Mouse (Mus musculus): ENCODE measurements around the gene Plod2. TPM values are rescaled to one million over a fixed set of nuclear protein-coding genes. Genes with fewer than 3 reads are reported as not detected.

Plod2 gene
- polyA plus RNA-seq, 1 experiment from 2014 or later = 44.9 TPM

DNA sequence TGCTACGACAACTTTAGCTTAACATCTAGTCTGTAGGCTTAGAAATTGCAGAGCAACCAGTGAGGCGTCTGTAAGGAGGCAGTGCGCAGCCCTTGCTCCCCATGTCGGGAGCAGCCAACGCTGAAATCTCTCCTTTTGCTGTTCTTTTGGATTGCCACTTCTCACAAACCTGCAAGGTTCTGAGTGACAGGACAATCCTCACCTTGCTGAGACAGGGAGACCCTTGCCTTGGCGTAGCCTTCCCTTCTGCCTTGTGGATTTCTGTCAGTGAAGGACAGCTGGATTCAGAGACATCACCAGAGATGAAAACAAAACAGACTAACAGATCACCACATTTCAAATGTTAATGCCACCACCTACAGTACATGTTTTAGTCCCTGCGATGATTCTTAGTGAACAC, 5.8 kb downstream of the Plod2 start:
- Histone ChIP-seq H3K27me3 (ENCODE audit: control insufficient read depth, insufficient read depth, low read length) (no peaks in the 10 kb centered on the region), H3K4me1 (ENCODE audit: control insufficient read depth, insufficient read depth, low read length) (peaks cover 26% of the 10 kb centered on the region; the same call in 1 of the 2 replicates), H3K4me2 (replicated peaks; ENCODE audit: low read depth, low read length) (no peak overlapping the region), H3K9ac (replicated peaks; ENCODE audit: low read depth, low read length) (no peak overlapping the region), H3K36me3 (ENCODE audit: control insufficient read depth, insufficient read depth, low read length) (peaks cover 8% of the 10 kb centered on the region), H3K4me3 (ENCODE audit: low read depth, low read length) (no peak overlapping the region), H3K27ac (ENCODE audit: low read length) (no peak overlapping the region), H3K9me3 (ENCODE audit: control insufficient read depth, low read depth, low read length) (no peaks in the 10 kb centered on the region)
- 88% methylated on average over 7 of the region's 7 CpGs for WGBS
- no peak for ATAC-seq (ENCODE audit: insufficient number of reproducible peaks, insufficient read depth, low FRiP score, low read depth)

DNA sequence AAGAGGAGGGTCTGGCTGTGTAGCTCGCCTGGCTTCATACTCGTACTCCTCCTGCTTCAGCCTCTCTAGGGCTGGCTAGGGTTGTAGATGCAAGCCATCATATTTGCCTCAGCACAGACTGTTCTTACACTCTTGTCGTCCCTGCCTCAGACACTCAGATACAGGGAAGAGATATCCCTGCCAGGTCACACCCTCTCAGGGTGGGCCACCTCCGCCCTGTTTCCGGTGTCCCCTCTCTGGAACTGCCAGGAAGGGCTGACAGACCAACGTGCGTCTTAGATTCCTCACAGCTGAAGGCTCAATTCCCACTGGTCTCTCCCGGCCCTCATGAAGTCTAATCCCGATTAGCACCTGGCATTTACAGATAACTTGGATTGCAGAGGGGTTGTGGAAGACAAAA, 6.6 kb downstream of the Plod2 start:
- peaks cover 26% of the 10 kb centered on the region; the same call in 1 of the 2 replicates for H3K4me1 ChIP-seq (ENCODE audit: control insufficient read depth, insufficient read depth, low read length)

DNA sequence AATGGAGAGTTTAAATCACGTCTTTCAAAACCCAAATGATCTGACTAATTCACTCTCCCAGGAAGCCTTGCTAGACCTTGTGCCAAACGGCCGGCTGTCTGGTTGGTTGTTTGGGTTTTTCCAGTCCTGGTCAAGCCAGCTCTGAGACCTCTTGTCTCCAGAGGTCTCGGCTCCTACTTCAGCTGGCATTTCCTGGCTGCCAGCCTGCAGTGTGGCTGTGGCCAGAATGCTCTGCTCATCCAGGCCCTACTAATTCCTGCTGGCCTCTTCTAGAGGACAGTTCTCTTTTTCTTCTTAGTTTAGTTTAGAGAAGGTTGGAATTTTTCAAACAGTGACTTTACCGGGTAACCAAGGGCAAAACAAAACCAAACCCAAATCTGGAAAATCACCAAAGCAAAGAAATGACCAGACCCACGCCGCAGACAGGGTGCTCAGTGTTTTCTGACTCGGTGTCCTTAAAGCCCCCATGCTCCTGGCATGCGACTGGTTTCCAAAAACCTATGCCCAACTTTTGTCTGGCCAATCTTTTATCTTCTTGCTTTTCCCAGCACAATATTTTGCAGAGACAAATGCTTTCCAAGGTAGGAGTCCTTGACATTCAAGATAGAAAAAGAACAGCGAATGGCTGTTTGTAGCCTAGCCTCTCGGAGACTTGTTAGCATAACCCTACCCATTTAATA, 7.9 kb downstream of the Plod2 start:
- Histone ChIP-seq H3K4me1 (ENCODE audit: control insufficient read depth, insufficient read depth, low read length) (peaks cover 18% of the 10 kb centered on the region), H3K36me3 (ENCODE audit: control insufficient read depth, insufficient read depth, low read length) (peaks cover 8% of the 10 kb centered on the region), H3K9me3 (ENCODE audit: control insufficient read depth, low read depth, low read length) (no peaks in the 10 kb centered on the region), H3K27ac (ENCODE audit: low read length) (no peak overlapping the region), H3K4me2 (replicated peaks; ENCODE audit: low read depth, low read length) (no peak overlapping the region), H3K4me3 (ENCODE audit: low read depth, low read length) (no peak overlapping the region), H3K27me3 (ENCODE audit: control insufficient read depth, insufficient read depth, low read length) (no peaks in the 10 kb centered on the region), H3K9ac (replicated peaks; ENCODE audit: low read depth, low read length) (no peak overlapping the region)
- WGBS = 76% methylated on average over 11 of the region's 11 CpGs
- ATAC-seq (ENCODE audit: insufficient number of reproducible peaks, insufficient read depth, low FRiP score, low read depth) = no peak

More for the DNA sequence above, 6.6 kb downstream of the Plod2 start:
- ATAC-seq (ENCODE audit: insufficient number of reproducible peaks, insufficient read depth, low FRiP score, low read depth) = no peak
- Histone ChIP-seq H3K27ac (ENCODE audit: low read length) (no peak overlapping the region), H3K27me3 (ENCODE audit: control insufficient read depth, insufficient read depth, low read length) (no peaks in the 10 kb centered on the region), H3K36me3 (ENCODE audit: control insufficient read depth, insufficient read depth, low read length) (peaks cover 8% of the 10 kb centered on the region), H3K9me3 (ENCODE audit: control insufficient read depth, low read depth, low read length) (no peaks in the 10 kb centered on the region), H3K9ac (replicated peaks; ENCODE audit: low read depth, low read length) (no peak overlapping the region), H3K4me2 (replicated peaks; ENCODE audit: low read depth, low read length) (no peak overlapping the region), H3K4me3 (ENCODE audit: low read depth, low read length) (no peak overlapping the region)
- WGBS = 74% methylated on average over 9 of the region's 9 CpGs

DNA sequence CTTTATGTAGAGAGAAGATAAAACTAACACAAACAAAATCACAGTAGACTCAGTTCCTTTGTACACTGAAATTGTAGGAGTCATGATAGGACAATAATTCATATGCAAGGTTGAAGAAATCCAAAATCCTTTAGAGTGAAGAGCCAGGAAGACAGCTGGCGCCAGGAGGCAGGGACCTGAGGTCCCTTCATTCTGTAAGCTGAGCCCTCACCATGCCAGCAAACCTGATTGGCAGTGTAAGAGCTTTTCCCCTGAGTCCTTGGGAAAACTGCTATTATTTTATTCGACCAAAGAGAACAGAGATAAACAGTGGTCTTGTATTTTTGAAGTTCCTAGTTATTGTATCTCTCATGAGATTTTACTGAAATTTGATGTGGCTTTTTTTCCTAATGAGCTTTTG, 9.0 kb downstream of the Plod2 start:
- Histone ChIP-seq H3K27ac (ENCODE audit: low read length) (no peak overlapping the region), H3K4me2 (replicated peaks; ENCODE audit: low read depth, low read length) (no peak overlapping the region), H3K27me3 (ENCODE audit: control insufficient read depth, insufficient read depth, low read length) (no peaks in the 10 kb centered on the region), H3K9me3 (ENCODE audit: control insufficient read depth, low read depth, low read length) (no peaks in the 10 kb centered on the region), H3K4me1 (ENCODE audit: control insufficient read depth, insufficient read depth, low read length) (peaks cover 16% of the 10 kb centered on the region), H3K4me3 (ENCODE audit: low read depth, low read length) (no peak overlapping the region), H3K9ac (replicated peaks; ENCODE audit: low read depth, low read length) (no peak overlapping the region), H3K36me3 (ENCODE audit: control insufficient read depth, insufficient read depth, low read length) (peaks cover 8% of the 10 kb centered on the region)
- no peak for ATAC-seq (ENCODE audit: insufficient number of reproducible peaks, insufficient read depth, low FRiP score, low read depth)
- 58% methylated on average over 2 of the region's 2 CpGs for WGBS

DNA sequence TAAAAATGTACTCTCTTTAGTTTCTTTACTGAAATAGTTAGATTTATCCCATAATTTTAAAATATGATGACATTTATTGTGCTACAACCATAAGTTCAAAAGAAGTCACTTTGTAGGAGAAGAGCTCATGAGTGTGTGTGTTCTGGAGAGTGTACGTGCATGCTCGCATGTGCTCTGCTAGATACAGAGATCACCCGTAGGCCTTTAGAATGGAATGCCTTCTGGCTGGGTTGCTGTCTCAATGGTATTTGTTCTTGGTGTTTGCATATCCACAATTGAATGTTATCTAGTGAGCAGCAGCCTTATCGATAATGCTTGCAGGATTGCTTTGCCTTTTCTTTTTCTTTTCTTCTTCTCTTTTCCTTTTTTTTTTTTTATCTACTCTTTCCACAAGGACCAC, 9.6 kb downstream of the Plod2 start:
- H3K4me3 ChIP-seq (ENCODE audit: low read depth, low read length) = no peak overlapping the region
- no peaks in the 10 kb centered on the region for H3K9me3 ChIP-seq (ENCODE audit: control insufficient read depth, low read depth, low read length)
- H3K4me1 ChIP-seq (ENCODE audit: control insufficient read depth, insufficient read depth, low read length) = peaks cover 10% of the 10 kb centered on the region
- no peak for ATAC-seq (ENCODE audit: insufficient number of reproducible peaks, insufficient read depth, low FRiP score, low read depth)
- H3K9ac ChIP-seq (replicated peaks; ENCODE audit: low read depth, low read length) = no peak overlapping the region
- H3K27me3 ChIP-seq (ENCODE audit: control insufficient read depth, insufficient read depth, low read length) = no peaks in the 10 kb centered on the region
- 55% methylated on average over 4 of the region's 4 CpGs for WGBS
- H3K4me2 ChIP-seq (replicated peaks; ENCODE audit: low read depth, low read length) = no peak overlapping the region
- no peak overlapping the region for H3K27ac ChIP-seq (ENCODE audit: low read length)
- H3K36me3 ChIP-seq (ENCODE audit: control insufficient read depth, insufficient read depth, low read length) = peaks cover 8% of the 10 kb centered on the region

DNA sequence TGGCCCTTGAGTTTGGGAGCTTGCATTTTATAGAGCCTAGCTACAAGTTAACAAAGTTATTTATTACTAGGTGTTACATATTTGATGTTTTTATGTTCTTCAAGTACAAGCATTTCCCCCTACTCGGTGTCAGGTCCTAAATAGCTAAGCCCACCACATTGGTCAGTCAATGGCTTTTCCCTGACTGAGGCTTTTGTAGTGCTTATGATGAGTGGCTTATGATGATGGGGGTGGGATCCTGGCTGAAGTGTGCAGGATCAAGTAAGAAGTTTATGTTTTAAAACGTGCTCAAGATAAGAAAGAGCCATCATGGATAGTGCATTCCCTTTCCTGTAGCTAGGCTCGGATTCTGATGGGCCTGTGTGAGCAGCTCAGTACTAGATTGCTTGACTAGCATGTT, 10.7 kb downstream of the Plod2 start:
- ATAC-seq (ENCODE audit: insufficient number of reproducible peaks, insufficient read depth, low FRiP score, low read depth) = no peak
- H3K27ac ChIP-seq (ENCODE audit: low read length) = no peak overlapping the region
- H3K36me3 ChIP-seq (ENCODE audit: control insufficient read depth, insufficient read depth, low read length) = peaks cover 8% of the 10 kb centered on the region
- WGBS = 63% methylated on average over 3 of the region's 3 CpGs
- H3K9me3 ChIP-seq (ENCODE audit: control insufficient read depth, low read depth, low read length) = no peaks in the 10 kb centered on the region
- H3K27me3 ChIP-seq (ENCODE audit: control insufficient read depth, insufficient read depth, low read length) = no peaks in the 10 kb centered on the region
- no peak overlapping the region for H3K4me2 ChIP-seq (replicated peaks; ENCODE audit: low read depth, low read length)
- H3K4me3 ChIP-seq (ENCODE audit: low read depth, low read length) = no peak overlapping the region
- peaks cover 10% of the 10 kb centered on the region for H3K4me1 ChIP-seq (ENCODE audit: control insufficient read depth, insufficient read depth, low read length)
- H3K9ac ChIP-seq (replicated peaks; ENCODE audit: low read depth, low read length) = no peak overlapping the region

DNA sequence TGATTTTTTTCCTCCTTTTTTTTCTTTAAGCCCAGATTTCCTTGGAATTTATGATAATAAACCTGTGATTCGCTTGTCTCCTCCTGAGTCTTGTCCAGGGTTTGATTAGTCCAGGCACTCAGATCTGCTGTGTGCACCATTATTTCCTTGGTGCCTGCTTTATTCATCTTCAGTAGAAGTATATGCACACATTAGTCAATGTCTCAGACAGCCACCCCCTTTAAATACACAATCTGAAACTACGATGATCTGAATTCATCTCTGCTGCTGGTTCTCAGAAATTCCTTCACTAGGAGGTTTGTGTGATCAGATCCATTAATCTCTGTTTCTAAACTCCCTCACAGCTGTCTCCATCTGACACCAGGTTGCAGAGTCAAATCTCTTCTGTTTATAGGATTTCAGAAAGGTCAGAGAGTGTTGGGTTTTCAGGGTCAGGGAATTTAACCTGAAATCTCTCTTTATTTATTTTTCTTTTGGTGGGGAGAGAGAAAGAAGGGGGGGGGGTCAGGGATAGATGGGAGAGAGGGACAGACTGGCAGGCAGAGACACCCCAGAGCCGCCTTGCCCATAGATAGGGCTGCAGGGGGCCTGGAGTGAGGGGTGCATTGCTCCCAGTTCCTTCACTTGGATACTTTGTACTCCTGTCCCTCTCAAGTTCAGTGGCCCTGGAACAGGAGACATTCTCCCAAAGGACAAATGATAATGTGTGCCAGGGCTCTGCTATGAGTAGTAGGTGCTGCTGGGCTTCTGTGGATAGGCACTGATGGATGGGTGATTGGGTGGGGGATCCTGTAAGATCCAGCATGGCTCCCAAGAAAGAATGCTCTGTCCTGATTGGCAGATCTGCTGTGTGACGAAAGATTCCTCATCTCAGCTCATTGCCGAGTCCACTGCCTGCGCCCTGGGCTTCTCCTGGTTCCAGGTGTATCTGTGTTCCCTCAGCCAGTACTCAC, 13.3 kb downstream of the Plod2 start:
- Histone ChIP-seq H3K36me3 (ENCODE audit: control insufficient read depth, insufficient read depth, low read length) (no peaks in the 10 kb centered on the region), H3K4me2 (replicated peaks; ENCODE audit: low read depth, low read length) (no peak overlapping the region), H3K27ac (ENCODE audit: low read length) (no peak overlapping the region), H3K4me3 (ENCODE audit: low read depth, low read length) (no peak overlapping the region), H3K9me3 (ENCODE audit: control insufficient read depth, low read depth, low read length) (no peaks in the 10 kb centered on the region), H3K4me1 (ENCODE audit: control insufficient read depth, insufficient read depth, low read length) (peaks cover 14% of the 10 kb centered on the region), H3K9ac (replicated peaks; ENCODE audit: low read depth, low read length) (no peak overlapping the region), H3K27me3 (ENCODE audit: control insufficient read depth, insufficient read depth, low read length) (no peaks in the 10 kb centered on the region)
- no peak for ATAC-seq (ENCODE audit: insufficient number of reproducible peaks, insufficient read depth, low FRiP score, low read depth)
- 50% methylated on average over 6 of the region's 6 CpGs for WGBS

DNA sequence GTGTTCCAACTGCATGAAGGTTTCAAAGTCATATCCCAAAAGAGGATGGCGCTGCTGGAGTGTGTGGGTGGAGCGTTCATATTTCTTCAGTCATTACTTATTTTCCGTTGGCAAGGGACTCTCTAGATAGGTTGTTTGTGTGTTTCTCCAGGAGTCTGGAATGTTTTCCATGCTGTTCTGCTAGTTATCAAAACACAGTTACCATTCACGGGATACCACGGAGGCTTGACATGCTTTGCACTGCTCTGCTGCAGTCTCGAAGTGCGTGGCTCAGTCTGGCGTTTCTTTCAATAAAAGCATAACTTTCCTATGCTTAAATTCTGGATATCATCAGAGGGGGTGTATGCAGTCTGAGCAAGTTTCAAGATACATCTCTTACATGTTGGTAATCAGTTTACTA, 17.7 kb downstream of the Plod2 start:
- H3K4me1 ChIP-seq (ENCODE audit: control insufficient read depth, insufficient read depth, low read length) = peaks cover 20% of the 10 kb centered on the region
- ATAC-seq (ENCODE audit: insufficient number of reproducible peaks, insufficient read depth, low FRiP score, low read depth) = no peak
- H3K27ac ChIP-seq (ENCODE audit: low read length) = no peak overlapping the region
- no peak overlapping the region for H3K9ac ChIP-seq (replicated peaks; ENCODE audit: low read depth, low read length)
- no peaks in the 10 kb centered on the region for H3K9me3 ChIP-seq (ENCODE audit: control insufficient read depth, low read depth, low read length)
- no peaks in the 10 kb centered on the region for H3K36me3 ChIP-seq (ENCODE audit: control insufficient read depth, insufficient read depth, low read length)
- no peak overlapping the region for H3K4me2 ChIP-seq (replicated peaks; ENCODE audit: low read depth, low read length)
- no peaks in the 10 kb centered on the region for H3K27me3 ChIP-seq (ENCODE audit: control insufficient read depth, insufficient read depth, low read length)
- no peak overlapping the region for H3K4me3 ChIP-seq (ENCODE audit: low read depth, low read length)
- WGBS = 64% methylated on average over 8 of the region's 8 CpGs

Data from stomach, embryonic 14.5 days (tissue).